Mouse (Mus musculus) intestine, postnatal 0 days (tissue): ENCODE data around the gene Pfdn2. TPM values are rescaled to one million over a fixed set of nuclear protein-coding genes. Genes with fewer than 3 reads are reported as not detected.
"Not testable (repeated sequence)": the region's sequence is repeated elsewhere in the genome, so short reads cannot be mapped to it uniquely, and the experiment has no call there.

Experiments
- ATAC-seq: fragments of 200-750 bp; cut with Nextera tagmentation; 2 replicates; pipeline ENCODE4 v1.8.0; 2017; ENCODE audit warnings: mild to moderate bottlenecking, moderate TSS enrichment, moderate library complexity
- H3K27ac ChIP-seq: fragments of 300-500 bp; sonication (generic); 2 replicates; pipeline ENCODE4 v1.5.1; 2014; ENCODE audit warnings: mild to moderate bottlenecking, low read depth, low read length, moderate library complexity
- H3K27me3 ChIP-seq: fragments of 300-500 bp; sonication (generic); replicated peaks from 2 replicates; pipeline ENCODE4 v1.6.1; 2014; ENCODE audit warnings: low read length, mixed read lengths; ENCODE audit not compliant: control insufficient read depth, insufficient read depth
- H3K36me3 ChIP-seq: fragments of 300-500 bp; sonication (generic); 2 replicates; pipeline ENCODE4 v1.6.1; 2014; ENCODE audit warnings: mild to moderate bottlenecking, moderate library complexity; ENCODE audit not compliant: control insufficient read depth, insufficient read depth
- H3K4me1 ChIP-seq: fragments of 300-500 bp; sonication (generic); replicated peaks from 2 replicates; pipeline ENCODE4 v1.6.1; 2014; ENCODE audit warnings: antibody characterized with exemption, low read length, mixed read lengths; ENCODE audit not compliant: control insufficient read depth, insufficient read depth
- H3K4me2 ChIP-seq: fragments of 300-500 bp; sonication (generic); replicated peaks from 2 replicates; pipeline ENCODE4 v1.6.1; 2014; ENCODE audit warnings: low read depth, mild to moderate bottlenecking, moderate library complexity
- H3K4me3 ChIP-seq: fragments of 300-500 bp; sonication (generic); 2 replicates; pipeline ENCODE4 v1.5.1; 2014; ENCODE audit warnings: low read depth, low read length
- H3K9ac ChIP-seq: fragments of 300-500 bp; sonication (generic); 2 replicates; pipeline ENCODE4 v1.6.1; 2014; ENCODE audit warnings: mild to moderate bottlenecking, low read depth, low read length
- H3K9me3 ChIP-seq: fragments of 300-500 bp; sonication (generic); 2 replicates; pipeline ENCODE4 v1.6.1; 2016; ENCODE audit warnings: mixed run types; ENCODE audit not compliant: control insufficient read depth
- CTCF ChIP-seq: sonication (generic); IDR thresholded peaks from 2 replicates; pipeline ENCODE4 v1.5.1; 2016; ENCODE audit warnings: low read depth, mild to moderate bottlenecking, control low read depth, antibody characterized with exemption, moderate library complexity
- WGBS: fragments of 180-500 bp; shearing (Covaris S2); extraction: QIAGEN DNeasy Blood & Tissue Kit; methylation state at CpG from one replicate; pipeline ENCODE4 v1.1.7; 2014; 5-methylcytosine and 5-hydroxymethylcytosine counted together
- polyA plus RNA-seq: library from polyadenylated mRNA; unstranded; fragments of >200 nt; fragmentation: Nextera tagmentation; extraction: Ambion mirVana; gene quantifications from 2 replicates; pipeline ENCODE4 v1.2.1, GENCODE M21; 2015

Gene Pfdn2
- 69.5 and 73.1 TPM in 2 replicates for polyA plus RNA-seq

GRCm38 (mm10) chr1:171345225-171346094 is at the start of gene Pfdn2, which contains the start of gene Nit1:
TSS of gene Pfdn2 (plus strand) at chr1:171345670.
TSS of gene Nit1 (minus strand) at chr1:171345646.
- Histone ChIP-seq H3K4me2 (peak within 1 kb of the TSS; percentile 90), H3K4me1 (no peaks in the 10 kb centered on the region; the same call in 1 of the 2 replicates), H3K27ac (peak within 1 kb of the TSS; percentile 69), H3K9me3 (no peaks in the 10 kb centered on the region), H3K4me3 (peak within 1 kb of the TSS; percentile 98), H3K9ac (peak within 1 kb of the TSS; percentile 79), H3K36me3 (peaks cover 22% of the 10 kb centered on the region), H3K27me3 (no peaks in the 10 kb centered on the region)
- under 1% methylated on average over 52 of the region's 53 CpGs for WGBS
- peak; percentile 83 for ATAC-seq
- 0 out of 2 replicates have a peak, but pooled peaks have one; percentile 4 for TF ChIP-seq CTCF

GRCm38 (mm10) chr1:171298226-171298625 is 47.2 kb upstream of the Pfdn2 start:
- no peak overlapping the region for H3K4me3 ChIP-seq
- ATAC-seq, result no peak
- no peaks in the 10 kb centered on the region for H3K9me3 ChIP-seq
- no peaks in the 10 kb centered on the region; the same call in 1 of the 2 replicates for H3K4me1 ChIP-seq
- H3K27me3 ChIP-seq, result peaks cover 7% of the 10 kb centered on the region; the same call in 1 of the 2 replicates
- WGBS, result 67% methylated on average over 3 of the region's 3 CpGs
- no peak overlapping the region for H3K4me2 ChIP-seq
- H3K9ac ChIP-seq, result no peak overlapping the region
- H3K27ac ChIP-seq, result no peak overlapping the region
- TF ChIP-seq CTCF, result no peak
- no peaks in the 10 kb centered on the region for H3K36me3 ChIP-seq

- ATAC-seq, H3K4me1 ChIP-seq, H3K36me3 ChIP-seq, H3K4me3 ChIP-seq, H3K9me3 ChIP-seq, H3K9ac ChIP-seq, H3K27ac ChIP-seq, H3K27me3 ChIP-seq, H3K4me2 ChIP-seq: not testable (repeated sequence)
- 64% methylated on average over 5 of the region's 5 CpGs for WGBS
Observed at GRCm38 (mm10) chr1:171306157-171306556, 39.3 kb upstream of the Pfdn2 start.

- H3K4me1 ChIP-seq, result no peaks in the 10 kb centered on the region
- no peaks in the 10 kb centered on the region for H3K27me3 ChIP-seq
- no peak overlapping the region for H3K27ac ChIP-seq
- H3K4me2 ChIP-seq, result no peak overlapping the region
- H3K9ac ChIP-seq, result no peak overlapping the region
- no peak for TF ChIP-seq CTCF
- no peak for ATAC-seq
- no peaks in the 10 kb centered on the region for H3K36me3 ChIP-seq
- WGBS, result 71% methylated on average over 2 of the region's 2 CpGs
- no peaks in the 10 kb centered on the region for H3K9me3 ChIP-seq
- no peak overlapping the region for H3K4me3 ChIP-seq
Observed at GRCm38 (mm10) chr1:171309321-171309720, 36.1 kb upstream of the Pfdn2 start.

GRCm38 (mm10) chr1:171319748-171320147 is 25.7 kb upstream of the Pfdn2 start:
- H3K4me3 ChIP-seq, result no peak overlapping the region
- no peaks in the 10 kb centered on the region for H3K9me3 ChIP-seq
- H3K4me1 ChIP-seq, result no peaks in the 10 kb centered on the region
- TF ChIP-seq CTCF, result 0 out of 2 replicates have a peak, but pooled peaks have one; percentile 13
- H3K27ac ChIP-seq, result no peak overlapping the region
- H3K4me2 ChIP-seq, result peak overlapping the region; percentile 18
- no peaks in the 10 kb centered on the region for H3K27me3 ChIP-seq
- no peak overlapping the region for H3K9ac ChIP-seq
- no peaks in the 10 kb centered on the region for H3K36me3 ChIP-seq
- 0 out of 2 replicates have a peak, but pooled peaks have one; percentile 16 for ATAC-seq
- WGBS, result 24% methylated on average over 7 of the region's 7 CpGs

GRCm38 (mm10) chr1:171320151-171320550 is 25.3 kb upstream of the Pfdn2 start:
- no peaks in the 10 kb centered on the region for H3K36me3 ChIP-seq
- peak overlapping the region; percentile 18 for H3K4me2 ChIP-seq
- TF ChIP-seq CTCF, result no peak
- 24% methylated on average over 5 of the region's 5 CpGs for WGBS
- no peaks in the 10 kb centered on the region for H3K27me3 ChIP-seq
- H3K27ac ChIP-seq, result no peak overlapping the region
- no peak for ATAC-seq
- H3K4me3 ChIP-seq, result no peak overlapping the region
- H3K9me3 ChIP-seq, result no peaks in the 10 kb centered on the region
- no peak overlapping the region for H3K9ac ChIP-seq
- no peaks in the 10 kb centered on the region for H3K4me1 ChIP-seq
